Mouse (Mus musculus) WW6 (cell line): ENCODE measurements around the gene Pkm.

Experiments used
- DNase-seq: peaks from one replicate; pipeline ENCODE4 v3.0.0-alpha.2; 2013; ENCODE audit warnings: low read depth, low spot score

Gene Pkm

DNA sequence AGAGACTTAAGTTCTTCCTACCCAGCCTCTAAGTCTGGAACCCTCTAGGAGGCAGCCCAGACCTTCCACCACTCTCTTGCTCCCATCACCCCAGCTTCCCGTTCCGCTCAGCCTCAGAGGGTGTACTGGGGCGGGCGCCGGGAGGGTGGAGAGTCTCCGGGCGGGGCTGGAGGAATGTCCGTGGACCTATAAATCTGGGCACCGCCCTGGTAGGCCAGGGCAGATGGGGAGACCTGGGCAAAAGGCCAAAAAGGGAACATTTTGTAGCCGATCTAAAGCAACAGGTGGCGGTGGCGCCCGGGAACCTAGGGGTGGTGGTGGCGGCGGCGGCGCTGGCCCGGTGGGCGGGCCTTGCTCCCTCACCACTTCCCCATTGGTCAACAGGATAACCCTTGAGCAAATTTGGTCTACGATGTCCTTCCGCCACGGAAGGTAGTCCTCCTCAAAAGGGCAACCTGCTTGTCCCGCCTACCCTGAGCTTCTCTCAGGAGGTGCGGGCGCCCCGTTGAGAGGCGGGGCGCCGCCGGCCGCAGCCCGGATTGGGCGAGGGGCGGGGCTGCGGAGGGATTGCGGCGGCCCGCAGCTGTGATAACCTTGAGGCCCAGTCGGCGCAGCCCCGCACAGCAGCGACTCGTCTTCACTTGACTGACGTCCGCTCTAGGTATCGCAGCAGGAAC lies at the start of gene Pkm:
TSS of gene Pkm (plus strand) at position 411 of the 677 bp plus-strand sequence.
- peak; percentile 98 for DNase-seq

DNA sequence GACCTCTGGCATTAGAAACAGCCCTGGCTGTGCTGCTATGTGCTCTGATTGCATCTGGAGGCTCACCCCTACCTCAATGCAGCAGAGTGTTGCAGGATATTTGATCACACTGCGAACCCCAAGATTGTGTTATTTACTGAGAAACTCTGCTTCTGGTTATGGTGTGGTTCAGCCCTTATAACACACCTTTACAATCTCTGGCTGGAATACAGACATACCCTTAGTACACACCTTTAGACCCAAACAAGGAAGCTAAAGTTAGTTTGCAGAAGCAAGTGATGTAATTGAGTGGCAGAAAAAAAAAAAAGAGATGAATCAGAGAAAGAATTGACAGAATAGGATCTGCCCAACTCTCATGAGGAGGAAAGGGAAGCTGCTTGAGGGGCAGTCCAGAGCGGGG lies 45.2 kb upstream of the Pkm start:
- no peak for DNase-seq

- no peak for DNase-seq
These were observed 40.4 kb upstream of the Pkm start for GRCm38 (mm10) chr9:59615797-59616196.

DNA sequence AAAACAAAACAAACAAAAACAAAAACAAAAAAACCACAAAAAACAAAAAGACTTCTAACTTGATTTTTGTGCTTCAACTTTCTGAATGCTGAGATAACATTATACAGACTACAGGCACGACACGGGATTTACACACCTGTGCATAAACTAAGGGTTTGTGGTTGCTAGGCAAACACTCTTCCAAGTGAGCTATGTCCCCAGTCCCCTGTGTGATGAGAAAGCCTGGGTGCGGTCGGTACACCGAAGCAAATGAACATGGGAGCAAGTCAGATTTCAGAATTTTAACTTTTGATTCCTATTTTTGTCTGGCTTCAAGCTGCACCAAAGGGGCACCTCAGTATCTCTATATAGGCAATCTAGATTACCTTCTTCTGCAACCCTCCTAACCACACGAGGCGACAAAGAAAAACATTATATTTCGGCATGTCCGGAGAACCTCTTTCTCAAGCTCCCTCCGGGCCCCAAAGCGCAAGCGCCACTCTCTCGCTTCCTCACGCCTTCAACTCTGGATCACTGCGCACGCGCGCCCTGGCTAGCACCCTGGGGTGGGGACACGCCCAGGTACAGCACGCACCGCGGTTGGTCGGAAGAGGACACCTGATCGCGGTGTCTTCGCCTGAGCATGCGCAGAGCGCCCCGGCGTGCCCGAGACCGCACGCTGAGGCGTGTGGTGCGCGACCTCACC lies 39.4 kb upstream of the Pkm start, which contains the start of gene Parp6:
TSS of gene Parp6 (plus strand) at position 663 of the 685 bp plus-strand sequence.
- DNase-seq, result peak; percentile 95

DNA sequence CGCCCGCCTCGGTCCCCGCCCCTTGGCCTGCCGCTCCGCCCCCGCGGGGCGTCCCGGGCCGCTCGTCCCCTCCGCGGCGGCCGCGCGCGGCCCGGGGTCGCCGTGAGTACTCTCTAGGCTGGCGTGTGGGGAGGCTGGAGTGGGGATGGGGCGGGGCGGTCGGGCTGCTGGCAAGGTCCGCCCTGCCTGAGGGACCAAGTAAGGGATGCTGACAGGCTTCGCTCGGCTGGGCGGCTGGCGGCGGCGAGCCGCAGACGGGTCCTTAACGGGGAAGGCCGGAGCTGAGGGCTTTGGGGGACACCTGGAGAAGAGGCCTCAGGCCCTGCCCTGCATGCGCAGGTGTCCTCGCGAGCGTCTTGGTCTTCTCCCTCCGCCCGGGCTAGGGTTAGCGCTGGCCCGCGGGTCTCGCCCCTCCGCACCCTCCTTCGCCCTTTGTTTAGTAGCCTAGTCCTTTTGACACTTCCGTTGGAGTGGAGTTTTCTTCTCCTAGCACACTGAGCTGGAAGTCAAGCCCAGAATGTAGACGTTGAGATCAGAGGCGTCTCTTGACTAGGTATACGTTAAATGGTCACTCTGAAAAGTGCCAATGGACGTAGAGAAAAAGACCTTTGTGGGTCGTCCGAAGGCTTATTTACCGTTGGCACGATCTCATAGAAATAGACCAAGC lies 38.7 kb upstream of the Pkm start:
- no peak for DNase-seq

DNA sequence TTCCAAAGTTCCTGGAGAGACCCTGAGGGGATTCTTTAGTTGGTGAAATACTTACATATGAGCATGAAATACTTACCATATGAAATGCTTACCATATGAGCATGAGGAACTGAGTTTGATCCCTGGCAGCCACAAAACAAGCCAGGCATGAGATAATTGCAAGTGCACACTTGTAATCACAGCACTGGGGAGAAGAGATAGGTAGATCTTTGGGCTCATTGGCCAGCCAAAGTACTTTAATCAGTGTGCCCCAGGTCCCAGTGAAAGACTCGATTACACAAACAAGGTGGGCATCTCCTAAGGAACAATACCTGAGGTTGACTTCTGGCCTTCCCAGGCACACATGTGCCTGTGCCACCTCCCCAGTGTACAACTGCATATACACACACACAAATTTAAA lies 17.8 kb upstream of the Pkm start:
- no peak for DNase-seq

- no peak for DNase-seq
These were observed 16.2 kb upstream of the Pkm start for GRCm38 (mm10) chr9:59639936-59640335.

- no peak for DNase-seq
These were observed 14.8 kb upstream of the Pkm start for GRCm38 (mm10) chr9:59641320-59641719.

- DNase-seq, result no peak
These were observed 6.3 kb upstream of the Pkm start for GRCm38 (mm10) chr9:59649911-59650310.

- no peak for DNase-seq
These were observed 2.8 kb upstream of the Pkm start for GRCm38 (mm10) chr9:59653371-59653770.

- DNase-seq, result no peak
These were observed 1.7 kb upstream of the Pkm start for GRCm38 (mm10) chr9:59654450-59654983.

GRCm38 (mm10) chr9:59656635-59657617 lies 758 bp downstream of the Pkm start:
- DNase-seq, result peak; percentile 75

- no peak for DNase-seq
These were observed 2.0 kb downstream of the Pkm start for GRCm38 (mm10) chr9:59658146-59658545.

DNA sequence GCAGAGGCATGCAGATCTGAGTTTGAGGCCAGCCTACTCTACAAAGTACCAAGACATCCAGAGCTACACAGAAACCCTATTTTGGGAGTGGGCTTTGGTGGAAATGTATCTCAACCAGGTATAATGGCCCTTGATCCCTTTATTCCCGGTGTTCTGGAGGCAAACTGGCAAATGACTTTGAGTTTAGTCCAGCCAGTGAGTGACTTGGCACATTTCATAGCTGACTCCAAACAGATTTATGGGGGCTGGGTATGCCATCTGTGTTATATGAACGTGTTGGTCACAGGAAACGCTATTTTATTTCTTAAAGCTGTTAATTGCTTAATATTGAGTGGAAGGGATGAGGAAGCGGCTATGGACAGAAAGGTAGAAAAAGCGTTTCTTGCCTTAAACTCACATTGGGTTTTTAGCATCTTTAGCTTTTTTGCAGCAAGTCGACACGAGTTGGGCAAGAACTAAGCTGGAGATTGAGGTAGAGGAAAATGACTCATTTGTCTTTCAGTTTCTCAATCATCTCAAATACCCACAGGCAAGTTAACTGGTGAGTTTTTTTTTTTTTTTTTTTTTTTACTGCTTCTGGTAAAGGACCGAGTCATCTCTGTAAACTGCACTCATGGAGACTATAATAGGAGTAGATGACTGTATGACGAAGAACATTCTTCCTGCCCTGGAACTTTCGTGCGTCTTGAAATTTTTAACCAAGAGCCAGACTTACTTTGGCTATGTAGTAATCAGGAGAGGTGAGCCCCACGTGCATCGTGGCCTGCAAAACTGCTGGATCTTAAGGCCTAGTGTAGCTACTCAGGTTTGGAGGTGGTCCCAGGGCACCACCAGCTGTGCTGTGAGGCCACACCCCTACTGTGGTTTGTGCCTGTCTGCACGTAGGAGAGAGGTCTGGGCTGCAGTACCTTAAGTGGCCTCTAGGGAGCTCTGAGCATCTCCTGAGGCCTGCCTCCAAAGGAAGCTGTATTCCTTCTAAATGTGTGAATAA lies 3.2 kb downstream of the Pkm start:
- DNase-seq, result peak; percentile 87

DNA sequence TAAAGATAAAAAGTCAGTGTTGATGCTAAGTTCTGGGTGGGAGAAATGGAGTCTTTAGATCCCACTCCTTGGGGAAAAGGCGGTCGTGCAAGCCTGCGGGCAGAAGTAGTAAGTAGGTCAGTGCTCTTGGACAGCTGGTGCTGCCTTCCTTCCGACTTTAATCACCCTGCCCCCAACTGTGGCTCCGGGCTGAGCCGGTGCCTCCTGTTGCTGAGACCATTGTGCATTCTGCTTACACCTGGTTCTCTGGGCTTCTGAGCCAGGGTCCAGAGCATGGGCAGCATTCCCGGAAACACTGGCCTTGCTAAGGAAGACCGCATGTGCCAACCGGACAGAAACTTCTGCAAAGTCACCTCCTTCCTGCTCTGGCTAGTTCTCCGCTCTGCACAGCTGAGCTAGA lies 4.3 kb downstream of the Pkm start:
- DNase-seq, result no peak

- no peak for DNase-seq
These were observed 5.3 kb downstream of the Pkm start for GRCm38 (mm10) chr9:59661298-59661975.

DNA sequence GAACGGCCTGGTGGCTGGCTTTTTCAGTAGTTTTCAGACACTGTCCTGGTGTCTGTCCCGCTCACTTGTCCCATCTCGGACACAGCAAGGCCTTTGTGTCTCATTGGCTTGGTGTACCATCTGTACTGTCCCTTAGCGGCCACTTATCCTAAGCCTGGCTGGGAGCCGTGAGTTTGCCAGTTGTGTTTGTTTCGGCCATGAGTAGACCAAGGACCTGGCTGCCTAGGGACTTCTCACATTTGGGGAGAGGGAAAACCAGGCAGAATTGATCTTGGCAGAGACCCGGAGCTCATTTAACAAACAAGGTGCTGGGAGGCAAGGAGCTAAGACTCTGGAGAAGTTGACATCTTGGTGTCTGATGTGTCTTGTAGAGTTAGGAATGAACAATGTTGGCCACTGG lies 7.1 kb downstream of the Pkm start:
- DNase-seq, result no peak

DNA sequence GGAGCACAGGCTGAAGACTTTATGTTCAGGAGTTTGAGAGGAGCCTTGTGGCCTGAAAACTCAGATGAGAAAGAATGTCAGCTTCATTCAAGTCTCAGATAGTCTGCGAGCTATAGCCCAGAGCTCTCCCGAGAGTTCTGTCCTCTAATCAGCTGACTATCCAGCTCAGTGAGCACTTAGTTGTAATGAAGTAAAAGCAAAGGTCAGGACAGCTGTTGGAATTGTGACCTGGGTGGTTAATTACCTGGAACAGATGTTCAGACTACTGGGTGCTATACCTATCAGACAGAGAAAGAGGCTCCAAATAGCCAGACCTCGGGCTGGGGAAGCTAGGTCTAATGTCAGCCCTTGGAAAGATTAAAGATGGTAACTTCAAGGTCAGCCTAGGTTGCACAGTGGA lies 7.8 kb downstream of the Pkm start:
- DNase-seq, result no peak

- no peak for DNase-seq
These were observed 8.6 kb downstream of the Pkm start for GRCm38 (mm10) chr9:59664664-59665256.
